Mouse (Mus musculus): ENCODE results near the gene Ints6.

DNA sequence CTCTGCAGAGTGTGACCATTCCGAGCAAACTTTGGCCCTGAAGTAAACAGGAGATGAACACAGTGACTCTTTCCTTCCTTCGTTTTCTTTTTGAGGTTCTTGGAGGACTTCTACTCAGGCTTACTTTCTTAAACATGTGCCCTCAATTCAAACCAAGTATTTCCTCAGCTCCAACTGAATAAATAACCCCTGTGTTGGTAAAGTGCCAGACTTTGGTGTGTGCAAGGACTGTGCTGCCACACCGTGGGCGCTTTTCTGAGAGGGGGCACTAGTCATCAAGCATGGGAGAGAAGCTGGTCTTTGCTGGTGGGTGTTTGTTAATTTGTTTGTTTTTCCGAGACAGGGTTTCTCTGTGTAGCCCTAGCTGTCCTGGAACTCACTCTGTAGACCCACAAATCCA, 3.4 kb upstream of the Ints6 start:
- TF ChIP-seq CTCF (IDR thresholded peaks at IDR 0.05; ENCODE audit: low read depth, low read length) (no peak), TAL1 (conservative IDR thresholded peaks at IDR 0.05; ENCODE audit: low read depth, low read length) (no peak), GATA1 (IDR thresholded peaks at IDR 0.05; ENCODE audit: borderline replicate concordance, low read length) (no peak), GATA2 (IDR thresholded peaks at IDR 0.05; ENCODE audit: borderline replicate concordance, low read depth, low read length) (no peak), POLR2AphosphoS5 (IDR thresholded peaks at IDR 0.05; ENCODE audit: insufficient replicate concordance, low read depth, low read length) (no peak)

Measured in G1E (cell line).